Mouse (Mus musculus) erythroblast, embryonic 14.5 days (primary cell): Measurements from ENCODE around the gene Ubd.

Experiments used
- GATA1 ChIP-seq: IDR thresholded peaks from 2 replicates; pipeline ENCODE4 v1.6.1; 2012; ENCODE audit warnings: low read length, inconsistent platforms, mixed read lengths
- TAL1 ChIP-seq: IDR thresholded peaks from 3 replicates; pipeline ENCODE4 v1.6.1; 2012; ENCODE audit warnings: low read length, inconsistent platforms, mixed read lengths

DNA sequence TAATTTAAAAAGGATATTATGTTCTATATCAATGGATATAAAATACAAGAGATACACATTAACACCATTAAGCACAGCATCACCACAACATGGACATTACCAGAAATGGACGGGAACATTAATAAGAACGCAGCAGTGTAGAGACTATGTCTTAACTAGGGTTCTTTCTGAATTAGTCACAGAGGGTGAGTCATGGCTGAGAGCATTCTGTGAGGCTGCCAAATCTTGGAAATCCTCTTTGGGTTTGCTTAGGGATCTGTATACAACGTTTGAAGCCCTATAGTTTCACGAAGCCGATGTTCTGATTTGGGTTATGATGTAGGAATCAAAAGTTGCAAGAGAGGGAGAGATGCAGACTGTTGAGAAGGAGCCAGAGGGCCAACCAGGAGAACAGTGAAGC, 1.1 kb downstream of the Ubd start:
- TF ChIP-seq GATA1: no peak
- no peak for TF ChIP-seq TAL1
